Mouse (Mus musculus): ENCODE data around the gene Fhl3.

- no peak for TF ChIP-seq EP300 (IDR thresholded peaks at IDR 0.05; ENCODE audit: low read depth)
- no peak for TF ChIP-seq CTCF (IDR thresholded peaks at IDR 0.05; ENCODE audit: low read depth)
Observed at GRCm38 (mm10) chr4:124685453-124685852, 15.0 kb upstream of the Fhl3 start.

All from liver, postnatal 0 days (tissue).